Mouse (Mus musculus): ENCODE results near the gene Nckipsd.

DNA sequence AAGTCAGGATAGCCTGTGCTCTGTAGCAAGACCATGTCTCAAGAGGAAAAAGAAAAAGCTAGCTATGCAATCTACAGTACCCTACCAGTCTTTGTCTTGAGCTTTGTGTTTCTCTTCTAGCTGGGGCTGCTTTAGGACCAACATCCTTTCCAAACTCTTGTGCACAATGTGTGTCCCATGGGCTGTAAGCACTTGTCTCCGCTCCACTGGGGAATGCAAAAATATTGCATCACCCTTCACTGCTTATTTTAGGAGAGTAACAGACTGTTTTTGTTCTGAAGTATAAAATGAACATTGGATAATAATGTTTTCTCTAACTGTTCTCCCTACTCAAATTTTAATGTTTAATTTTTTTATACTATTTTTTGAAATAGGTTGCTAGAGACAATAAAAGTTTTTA lies 21.7 kb upstream of the Nckipsd start:
- no peak for TF ChIP-seq POLR2A (IDR thresholded peaks at IDR 0.05; ENCODE audit: extremely low read depth, insufficient read depth, low read length)
- no peak for TF ChIP-seq CTCF (IDR thresholded peaks at IDR 0.05; ENCODE audit: low read depth, low read length)

Measured in liver, adult 2 months (tissue).